Mouse (Mus musculus) embryo, embryonic 11 days (tissue): ENCODE data around the gene Herc4.
A peak's percentile ranks its signal among the peaks of the same experiment; 100 is the strongest.

Experiments used
- DNase-seq: peaks from one replicate; pipeline ENCODE4 v3.0.0-alpha.2; 2015

Gene Herc4

DNA sequence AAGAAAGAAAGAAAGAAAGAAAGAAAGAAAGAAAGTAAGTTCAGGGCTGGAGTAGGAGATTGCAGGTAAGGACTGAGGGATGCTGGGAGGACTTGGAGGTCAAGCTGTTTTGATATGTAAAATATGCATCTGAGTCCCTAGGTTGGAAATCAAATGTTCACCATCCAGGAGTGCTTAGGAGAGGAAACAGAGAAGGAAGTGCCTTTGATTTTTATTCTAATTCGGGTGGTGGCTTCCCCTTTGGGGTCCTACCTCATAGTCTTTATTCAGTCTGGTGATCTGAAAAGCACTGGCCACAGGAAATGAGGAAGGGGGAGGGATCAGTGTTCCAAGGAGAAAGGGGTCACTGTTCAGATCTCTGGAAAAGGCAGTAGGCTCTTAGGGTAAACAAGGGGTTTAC, 116.9 kb downstream of the Herc4 start:
- no peak for DNase-seq

DNA sequence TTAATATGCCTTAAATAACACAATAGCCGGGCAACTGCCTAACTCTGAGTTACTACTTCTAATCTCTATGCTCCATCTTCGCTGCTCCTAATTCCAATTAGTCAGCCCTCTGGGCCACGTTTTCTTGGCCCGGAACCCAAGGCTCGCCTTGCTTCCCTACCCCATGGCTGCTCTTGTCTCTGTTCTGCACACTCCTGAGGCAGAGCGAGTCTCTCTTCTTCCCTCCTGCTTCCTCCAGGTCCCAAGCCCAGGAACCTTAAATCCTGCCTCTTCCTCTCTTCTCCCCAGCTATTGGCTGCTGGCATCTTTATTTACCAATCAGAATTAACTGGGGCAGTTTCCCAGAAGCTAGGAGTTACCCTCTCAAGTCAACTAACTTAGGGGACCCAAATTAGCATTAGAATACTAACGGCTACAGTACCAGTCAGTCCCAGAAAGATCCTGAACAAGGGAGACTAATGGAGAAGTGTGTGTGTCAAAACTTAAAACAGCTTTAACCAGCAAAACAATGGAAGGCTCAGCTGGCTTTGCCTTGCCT, 122.4 kb downstream of the Herc4 start:
- DNase-seq = peak; percentile 11

DNA sequence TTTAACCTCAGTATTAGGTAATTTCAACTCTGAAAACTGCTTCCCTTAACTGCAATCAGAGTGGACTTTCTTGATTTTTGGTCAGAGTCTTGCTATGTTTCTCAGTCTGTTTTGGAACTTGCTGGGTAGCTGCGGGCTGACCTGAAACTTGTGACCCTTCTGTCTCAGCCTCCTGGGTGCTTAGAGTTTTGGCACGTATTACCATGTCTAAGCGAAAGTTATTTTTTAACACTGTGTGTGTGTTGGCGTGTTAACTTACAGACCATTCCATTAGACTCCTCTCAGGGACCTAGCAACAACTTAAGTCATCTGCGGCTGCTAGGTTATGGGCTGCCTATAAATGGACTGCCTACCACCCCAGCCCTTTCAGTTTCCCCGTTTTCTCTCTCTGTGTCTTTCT, 123.8 kb downstream of the Herc4 start:
- DNase-seq = no peak
